Comparison of ENCODE assay signal across 9 mouse cellular contexts in genomic region chr1:37220134-37220907, GRCm38 (mm10). TPM values are rescaled to one million over a fixed set of nuclear protein-coding genes. Genes with fewer than 3 reads are reported as not detected.
DNase-seq lines count a peak whose midpoint lies in the region; ATAC-seq lines count a peak whose summit lies in the region.
"Had no signal": no experiment of that assay in that cellular context is flagged by ENCODE, and none has a peak within 500 bp of the region (broad histone marks: within the 10 kb centered on the region; RNA-seq: fewer than 3 reads in every experiment).

No protein-coding gene starts in this region.

- peak; percentile 88 for DNase-seq in brain, embryonic 18.5 days (ENCODE audit: low read depth, low spot score)
- DNase-seq in embryo, embryonic 11.5 days (ENCODE audit: low read depth, low spot score), result peak; percentile 45
- DNase-seq in limb, embryonic 10.5 days (ENCODE audit: low spot score), result peak; percentile 38
- DNase-seq in right cerebral cortex, postnatal 4 days, result peak; percentile 70
- no peak for DNase-seq in spleen, postnatal 10 days (ENCODE audit: low spot score in 2 of 2)
- DNase-seq in kidney, adult 9 months, result no peak
- DNase-seq in urinary bladder, adult 18-20 months (ENCODE audit: low spot score in 2 of 2), result no peak

- H3K9me3 ChIP-seq in hindbrain, embryonic 15.5 days, result no peaks in the 10 kb centered on the region
- H3K9me3 ChIP-seq in limb, embryonic 10.5 days (replicated peaks), result no peaks in the 10 kb centered on the region
- H3K9me3 ChIP-seq: limb, embryonic 13.5 days had no signal

- peaks cover 18% of the 10 kb centered on the region for H3K4me1 ChIP-seq in hindbrain, embryonic 15.5 days (replicated peaks)
- H3K4me1 ChIP-seq in limb, embryonic 10.5 days, result no peaks in the 10 kb centered on the region
- H3K4me1 ChIP-seq: limb, embryonic 13.5 days had no signal

- peak overlapping the region; percentile 21; the same call in 1 of the 2 replicates for H3K4me2 ChIP-seq in hindbrain, embryonic 15.5 days
- H3K4me2 ChIP-seq: limb, embryonic 13.5 days had no signal

- H3K9ac ChIP-seq in hindbrain, embryonic 15.5 days, result no peak overlapping the region
- H3K9ac ChIP-seq: limb, embryonic 13.5 days had no signal

- H3K27ac ChIP-seq in hindbrain, embryonic 15.5 days (replicated peaks), result peak overlapping the region; percentile 15; the same call in 1 of the 2 replicates
- no peak overlapping the region for H3K27ac ChIP-seq in limb, embryonic 10.5 days
- H3K27ac ChIP-seq: limb, embryonic 13.5 days had no signal

- WGBS in hindbrain, embryonic 15.5 days, result 24% methylated on average over 6 of the region's 6 CpGs
- 62% methylated on average over 6 of the region's 6 CpGs for WGBS in limb, embryonic 10.5 days

- H3K4me3 ChIP-seq in hindbrain, embryonic 15.5 days, result no peak overlapping the region
- no peak overlapping the region for H3K4me3 ChIP-seq in limb, embryonic 10.5 days
- H3K4me3 ChIP-seq: limb, embryonic 13.5 days had no signal

- ATAC-seq in hindbrain, embryonic 15.5 days (ENCODE audit: low FRiP score, low read depth), result peak; percentile 97

- H3K36me3 ChIP-seq in hindbrain, embryonic 15.5 days, result no peaks in the 10 kb centered on the region
- H3K36me3 ChIP-seq in limb, embryonic 10.5 days, result no peaks in the 10 kb centered on the region
- H3K36me3 ChIP-seq: limb, embryonic 13.5 days had no signal

- 0 out of 2 replicates have a peak, but pooled peaks cover 3% of the 10 kb centered on the region for H3K27me3 ChIP-seq in hindbrain, embryonic 15.5 days
- no peaks in the 10 kb centered on the region for H3K27me3 ChIP-seq in limb, embryonic 10.5 days (ENCODE audit: low read depth, poor library complexity, severe bottlenecking)
- H3K27me3 ChIP-seq: limb, embryonic 13.5 days had no signal

RNA-seq across cellular contexts. Expression of gene Cnga3, which starts 6.1 kb away (rescaled TPM):
- polyA plus RNA-seq in hindbrain, embryonic 15.5 days (2015; fragmentation: Nextera tagmentation; extraction: Ambion mirVana), result 0.09 TPM in 1 of 2 replicates, not detected in the other
- polyA plus RNA-seq in limb, embryonic 10.5 days (2016; fragmentation: Nextera tagmentation; extraction: Ambion mirVana), result not detected in 2 replicates
- polyA plus RNA-seq: limb, embryonic 13.5 days had no signal

Comparison
In these comparisons a context has a peak if more than half of its experiments do, and no peak if none do; other contexts are left out.
1. DNase-seq: peak in brain, embryonic 18.5 days (single experiment), embryo, embryonic 11.5 days (single experiment), limb, embryonic 10.5 days (single experiment) and right cerebral cortex, postnatal 4 days (single experiment); none in spleen, postnatal 10 days (0 of 2), kidney, adult 9 months (single experiment) and urinary bladder, adult 18-20 months (0 of 2).